Mouse (Mus musculus) left cerebral cortex, postnatal 4 days (tissue): ENCODE measurements around the gene Abcb4. TPM values are rescaled to one million over a fixed set of nuclear protein-coding genes. Genes with fewer than 3 reads are reported as not detected.
"Not testable (repeated sequence)": the region's sequence is repeated elsewhere in the genome, so short reads cannot be mapped to it uniquely, and the experiment has no call there.

Experiments
- DNase-seq: peaks from one replicate; pipeline ENCODE4 v3.0.0-alpha.2; 2022
- intact Hi-C: fragments of 180-260 bp; cut with DNase I; formaldehyde crosslinking; loops from one replicate; pipeline ENCODE4 v1.15.1; 2025
- total RNA-seq, 2 experiments: library from RNA; stranded (reverse); gene quantifications; 2 replicates each; pipeline ENCODE4 v1.2.3; 2021

Abcb4 gene
- 1 to 10 TPM; 1.9 to 2.1 TPM for total RNA-seq

DNA sequence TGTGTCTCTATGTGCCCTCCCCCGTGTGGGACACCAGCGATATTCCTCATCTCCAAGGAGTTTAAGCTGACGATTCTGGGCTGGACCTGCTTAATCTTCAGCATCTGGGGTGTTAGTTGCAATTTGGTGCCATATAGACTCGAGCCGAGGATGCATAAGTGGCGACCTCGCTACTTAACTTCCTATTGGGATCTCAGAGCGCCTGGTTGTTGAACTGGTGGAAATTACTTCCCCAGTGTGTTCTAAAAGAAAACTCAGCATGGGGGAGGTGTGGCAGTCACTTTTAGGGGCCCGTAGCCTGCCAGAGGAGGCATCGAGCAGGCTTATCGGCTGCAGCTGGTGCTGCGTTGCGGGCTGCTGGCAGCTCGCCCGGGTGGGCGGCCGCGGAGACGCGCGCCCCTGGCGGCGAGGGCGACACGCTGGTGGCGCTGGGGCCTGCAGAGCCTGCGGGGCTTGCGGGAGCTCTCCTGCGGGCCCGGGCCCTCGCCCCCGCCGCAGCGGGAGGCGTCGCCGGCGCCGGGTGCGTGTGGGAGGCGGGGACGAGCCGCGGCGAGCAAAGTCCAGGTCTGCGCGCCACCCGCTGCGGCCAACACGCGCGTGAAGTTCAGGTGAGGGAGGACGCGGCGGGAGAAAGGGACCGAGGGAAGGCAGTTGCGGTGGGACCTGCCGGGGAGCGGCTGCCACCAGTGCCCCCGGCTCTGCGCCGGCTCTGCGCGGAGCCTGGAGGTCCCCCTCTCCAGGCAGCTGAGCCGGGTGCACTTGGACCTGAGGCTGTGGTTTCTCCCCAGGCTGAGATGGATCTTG lies at the start of gene Abcb4:
Gene Abcb4 (plus strand): TSS at position 418 of the 804 bp plus-strand sequence.
- DNase-seq, result peak; percentile 72
- intact Hi-C loops, result no loop called here

- intact Hi-C loops, result loop anchor here (10.0 kb wide), 1 partner anchor 364 kb away; no protein-coding TSS in a partner anchor
- DNase-seq, result not testable (repeated sequence)
Observed at GRCm38 (mm10) chr5:8848607-8849575, 44.6 kb upstream of the Abcb4 start.

- DNase-seq, result no peak
- intact Hi-C loops, result no loop called here
Observed at GRCm38 (mm10) chr5:8850851-8851250, 42.7 kb upstream of the Abcb4 start.

DNA sequence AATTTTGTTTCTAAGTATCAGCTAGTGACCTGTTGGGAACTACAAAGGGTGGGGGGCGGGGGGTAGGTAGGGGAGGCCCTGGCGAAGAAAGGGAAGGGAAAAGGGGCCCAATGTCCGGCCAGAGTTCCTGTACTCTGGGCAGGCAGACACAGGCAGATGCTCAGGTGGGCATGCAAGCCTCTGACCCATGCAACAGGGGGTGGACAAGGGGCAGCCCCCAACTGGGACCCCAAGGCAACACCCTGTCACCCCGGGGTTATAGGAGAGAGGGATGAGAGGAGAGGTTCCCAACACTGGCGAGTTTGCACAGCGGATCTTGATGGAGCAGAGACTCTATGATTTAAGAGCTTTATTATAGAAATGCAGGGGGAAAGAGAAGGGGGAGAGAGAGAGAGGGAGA lies 36.3 kb upstream of the Abcb4 start:
- no peak for DNase-seq
- intact Hi-C loops, result no loop called here

GRCm38 (mm10) chr5:8861811-8862210 lies 31.7 kb upstream of the Abcb4 start:
- DNase-seq, result no peak
- intact Hi-C loops, result no loop called here

DNA sequence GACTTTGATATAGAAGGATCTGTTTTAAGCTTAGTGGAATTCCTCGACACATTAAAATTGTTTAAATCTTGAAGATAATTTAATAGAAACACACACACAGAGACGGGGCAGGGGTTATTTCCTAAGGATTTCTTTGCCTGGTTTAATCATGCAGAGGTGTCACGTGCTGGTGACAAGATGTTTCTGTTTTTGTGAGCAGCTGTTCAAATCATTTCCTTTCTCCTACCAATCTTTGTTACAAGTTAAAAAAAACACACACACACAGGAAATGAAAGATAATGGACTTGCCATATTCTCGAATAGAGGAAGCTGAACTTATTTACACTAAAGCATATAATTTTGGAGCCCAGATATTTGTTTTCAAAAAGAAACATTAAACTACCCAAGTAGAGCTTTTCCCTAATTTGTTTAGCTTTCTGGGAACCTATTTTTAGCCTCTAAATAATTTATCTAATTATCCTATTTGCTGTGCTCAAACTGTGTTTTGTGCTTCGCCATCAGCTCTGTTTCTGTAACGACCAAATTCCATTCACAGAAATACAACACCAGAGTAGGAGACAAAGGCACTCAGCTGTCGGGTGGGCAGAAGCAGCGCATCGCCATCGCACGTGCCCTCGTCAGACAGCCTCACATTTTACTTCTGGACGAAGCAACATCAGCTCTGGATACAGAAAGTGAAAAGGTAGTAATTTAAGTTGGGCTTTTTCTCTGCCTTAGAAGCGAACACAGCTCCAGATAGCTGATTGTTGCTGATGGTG lies 29.8 kb upstream of the Abcb4 start:
- intact Hi-C loops, result no loop called here
- DNase-seq, result no peak

- intact Hi-C loops, DNase-seq: not testable (repeated sequence)
Observed at GRCm38 (mm10) chr5:8865630-8866029, 27.9 kb upstream of the Abcb4 start.

DNA sequence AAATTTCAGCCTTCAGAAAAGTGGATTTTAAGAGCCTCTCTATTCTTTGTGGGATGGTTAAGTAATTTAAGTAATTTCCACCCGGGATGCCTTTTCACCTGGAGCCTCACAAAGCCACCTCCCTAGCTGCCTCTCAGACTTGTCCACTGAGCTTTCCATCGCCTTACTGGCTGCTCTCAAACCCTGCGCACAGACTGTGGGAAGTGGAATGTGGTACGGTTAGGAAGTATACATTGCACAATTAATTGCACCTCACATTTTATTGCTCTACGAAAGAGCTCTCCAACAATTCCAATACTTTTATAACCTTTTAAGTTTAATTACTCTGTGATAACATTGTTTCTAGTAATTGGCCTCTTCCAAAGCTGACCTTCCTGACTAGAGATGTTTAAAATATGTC lies 27.2 kb upstream of the Abcb4 start:
- no peak for DNase-seq
- intact Hi-C loops, result no loop called here

DNA sequence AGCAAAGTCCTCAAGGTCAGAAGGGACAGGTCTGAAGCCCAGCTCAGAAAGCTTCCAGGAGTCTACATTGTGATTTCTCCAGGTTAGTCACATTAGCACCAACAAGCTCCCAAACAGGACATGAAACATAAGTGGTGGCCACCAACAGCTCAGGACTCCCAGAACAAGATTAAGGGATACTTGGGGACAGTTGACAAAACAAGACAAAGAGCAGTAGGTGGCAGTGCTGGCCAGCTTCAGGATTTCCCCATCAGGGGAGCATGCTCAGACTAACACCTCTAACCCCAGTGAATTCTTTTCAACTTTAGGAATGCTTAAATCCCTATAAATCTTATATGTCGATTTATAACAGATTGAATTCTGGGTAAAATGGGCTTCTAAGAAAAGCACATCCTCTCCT lies 25.5 kb upstream of the Abcb4 start:
- DNase-seq, result peak; percentile 15
- intact Hi-C loops, result no loop called here

DNA sequence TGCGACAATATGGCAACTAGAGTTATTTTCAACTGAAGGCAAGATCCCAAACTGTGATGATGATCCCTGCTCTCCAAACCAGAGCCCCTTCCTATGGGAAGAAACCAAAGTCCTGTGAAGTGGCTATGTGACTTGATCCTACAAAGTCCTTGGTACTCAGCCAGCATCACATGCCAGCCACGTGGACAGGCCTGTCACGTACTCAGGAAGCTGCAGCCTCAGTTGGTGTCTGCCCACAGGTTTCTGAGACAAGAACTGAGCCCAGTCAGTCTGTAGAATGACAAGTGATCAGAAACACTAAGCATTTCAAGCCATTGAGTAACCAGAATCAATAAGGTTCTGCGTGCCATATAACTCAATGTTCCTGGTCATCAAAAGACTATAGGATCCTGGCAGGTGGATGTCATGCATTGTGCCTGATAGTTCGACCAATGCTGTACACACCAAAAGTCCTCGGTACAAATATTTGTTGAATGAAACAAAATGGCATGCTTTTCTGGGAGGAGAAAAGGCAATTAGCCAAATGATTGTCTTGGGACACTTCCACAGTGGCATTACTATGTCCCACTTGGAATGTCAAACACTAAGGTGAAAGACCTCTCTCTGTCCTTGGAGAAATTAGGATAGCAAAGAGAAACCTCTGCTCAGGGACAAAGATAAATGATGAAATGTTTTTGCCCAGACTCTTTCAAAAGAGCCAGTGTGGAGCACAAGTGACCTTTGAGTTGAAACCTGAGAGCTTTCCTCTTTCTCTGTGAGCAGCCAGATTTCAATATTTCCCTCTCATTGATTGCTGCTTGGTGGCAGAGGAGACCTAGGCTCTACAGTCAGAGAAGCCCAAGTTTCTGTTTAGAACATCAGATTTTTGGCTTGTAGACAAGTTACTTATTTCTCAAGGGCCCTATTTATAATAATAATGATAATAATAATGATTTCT lies 20.3 kb upstream of the Abcb4 start:
- intact Hi-C loops, result no loop called here
- DNase-seq, result no peak

DNA sequence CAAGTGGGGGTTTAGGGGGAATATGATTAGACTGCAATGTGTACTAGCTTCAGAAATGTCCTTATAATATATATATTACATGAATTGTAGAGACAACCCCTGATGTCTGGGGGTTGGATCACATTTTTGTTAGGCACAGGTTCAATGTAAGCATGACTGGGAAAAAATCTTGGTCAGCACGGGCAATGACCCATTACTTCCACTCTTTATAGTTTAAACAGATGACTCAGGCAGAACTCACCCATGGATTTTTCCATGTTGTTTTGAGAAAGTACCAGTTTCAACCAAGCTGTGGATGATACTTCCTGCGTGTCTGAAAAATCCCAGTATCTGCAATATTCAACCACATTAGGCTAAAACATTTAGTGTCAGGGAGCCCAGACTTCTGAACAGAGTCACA lies 16.4 kb upstream of the Abcb4 start:
- intact Hi-C loops, result no loop called here
- DNase-seq, result no peak

GRCm38 (mm10) chr5:8877800-8878199 lies 15.7 kb upstream of the Abcb4 start:
- no peak for DNase-seq
- intact Hi-C loops, result no loop called here

DNA sequence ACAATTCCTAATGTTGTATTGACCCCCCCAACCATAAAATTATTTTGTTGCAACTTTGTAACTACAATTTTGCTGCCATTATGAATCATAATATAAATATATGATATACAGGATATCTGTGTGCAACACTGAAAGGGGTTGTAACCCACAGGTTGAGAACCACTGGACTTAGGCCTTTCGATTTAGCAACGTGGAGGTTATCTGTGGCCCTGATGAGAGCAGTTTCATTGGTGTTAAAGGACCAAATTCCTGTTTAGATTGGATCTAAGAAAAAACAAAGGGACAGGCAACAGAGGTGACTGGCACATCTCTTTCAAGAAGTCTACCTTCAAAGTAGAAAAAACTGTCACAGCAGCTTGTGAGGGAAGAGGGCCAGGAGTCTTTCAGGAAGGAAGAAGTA lies 7.7 kb upstream of the Abcb4 start:
- no peak for DNase-seq
- intact Hi-C loops, result no loop called here

GRCm38 (mm10) chr5:8894104-8894425 lies 548 bp downstream of the Abcb4 start:
- DNase-seq, result no peak
- intact Hi-C loops, result no loop called here

DNA sequence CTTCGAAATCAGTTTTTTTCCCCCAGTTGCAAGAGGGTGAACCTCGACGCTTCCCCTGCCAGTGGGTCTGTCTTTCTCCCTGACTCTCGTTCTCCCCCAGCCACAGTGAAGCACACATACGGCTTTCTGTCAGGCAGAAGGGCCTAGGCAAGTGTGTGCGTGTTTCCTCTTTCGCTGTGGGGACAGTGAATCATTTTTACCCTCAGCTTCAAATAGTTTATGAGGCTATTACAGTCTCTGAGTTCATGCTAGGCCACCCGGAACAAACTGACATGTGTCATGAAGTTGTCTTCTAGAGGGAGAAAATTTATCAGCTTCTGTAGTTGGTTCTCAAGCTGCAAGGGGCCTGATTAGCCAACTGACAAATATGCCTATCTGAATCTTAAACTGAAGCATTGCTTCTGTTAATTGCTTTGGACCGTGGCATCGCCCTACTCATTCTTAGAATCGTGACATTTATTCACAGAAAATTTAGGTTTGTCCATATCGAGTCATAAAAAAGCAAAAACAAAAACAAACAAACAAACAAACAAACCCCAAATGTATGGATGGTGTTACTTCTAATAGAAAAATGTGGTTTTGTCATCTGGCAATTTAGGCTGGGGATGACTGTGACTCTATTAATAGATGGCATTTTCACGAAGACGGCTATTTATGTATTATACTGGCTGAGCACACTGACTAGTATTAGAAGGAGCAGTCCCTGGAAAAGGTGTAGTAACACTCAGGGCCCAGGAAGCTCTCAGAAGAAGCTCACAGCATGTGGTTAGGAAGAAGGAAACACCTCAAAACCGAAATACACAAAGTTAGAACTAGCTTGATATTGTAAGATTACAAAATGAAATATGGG lies 1.3 kb downstream of the Abcb4 start:
- intact Hi-C loops, result no loop called here
- no peak for DNase-seq

- intact Hi-C loops, result no loop called here
Observed at GRCm38 (mm10) chr5:8896198-8896597, 2.7 kb downstream of the Abcb4 start.

DNA sequence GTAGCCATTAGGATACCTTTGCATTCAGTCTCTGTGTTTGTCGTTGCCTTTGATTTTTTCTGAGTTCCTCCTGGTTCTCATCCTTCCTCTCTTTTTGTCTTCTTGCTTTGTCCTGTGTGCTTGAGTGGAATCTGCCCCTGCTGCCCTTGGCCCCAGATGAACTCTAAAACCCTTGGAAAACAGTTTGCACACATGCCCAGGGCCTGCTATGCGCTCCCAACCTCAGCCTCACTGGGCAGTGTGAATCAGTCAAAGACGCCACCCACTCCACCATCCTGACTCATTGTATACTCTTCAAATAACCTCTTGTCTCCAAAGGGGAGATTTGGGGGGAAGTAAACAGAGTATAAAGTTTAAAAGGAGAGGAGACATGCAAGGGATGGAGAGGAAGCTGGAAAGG lies 4.7 kb downstream of the Abcb4 start:
- no peak for DNase-seq
- intact Hi-C loops, result no loop called here

More at GRCm38 (mm10) chr5:8896198-8896597, 2.7 kb downstream of the Abcb4 start:
- no peak for DNase-seq

DNA sequence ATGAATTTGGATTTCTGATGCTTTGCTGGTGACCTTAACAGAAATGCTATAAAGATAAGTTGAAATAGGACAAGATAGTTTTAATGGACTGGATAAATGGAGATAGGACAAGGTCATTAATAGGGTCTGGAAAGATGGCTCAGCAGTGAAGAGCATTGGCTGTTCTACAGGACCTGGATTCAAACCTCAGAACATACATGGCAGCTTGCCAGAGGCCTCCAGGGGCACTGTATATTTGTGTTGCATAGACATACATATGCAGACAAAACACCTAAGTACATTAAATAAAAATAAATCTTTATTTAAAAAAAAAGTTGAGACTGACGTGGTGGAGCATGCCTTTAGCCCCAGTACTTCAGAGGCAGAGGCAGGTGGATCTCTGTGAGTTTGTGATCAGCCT lies 7.5 kb downstream of the Abcb4 start:
- intact Hi-C loops, result no loop called here
- no peak for DNase-seq
